Mouse (Mus musculus) limb, embryonic 10.5 days (tissue): ENCODE data around the gene Enho. TPM values are rescaled to one million over a fixed set of nuclear protein-coding genes. Genes with fewer than 3 reads are reported as not detected.

Experiments
- DNase-seq: peaks from one replicate; pipeline ENCODE4 v3.0.0-alpha.2; 2017; ENCODE audit warnings: low spot score
- H3K27ac ChIP-seq: fragments of 300-500 bp; sonication (generic); 2 replicates; pipeline ENCODE4 v1.5.1; 2016; ENCODE audit warnings: mild to moderate bottlenecking
- H3K27me3 ChIP-seq: fragments of 300-500 bp; sonication (generic); 2 replicates; pipeline ENCODE4 v1.6.1; 2016; ENCODE audit warnings: low read depth, mild to moderate bottlenecking; ENCODE audit not compliant: poor library complexity, severe bottlenecking
- H3K36me3 ChIP-seq: fragments of 300-500 bp; sonication (generic); 2 replicates; pipeline ENCODE4 v1.6.1; 2016; ENCODE audit warnings: mild to moderate bottlenecking, moderate library complexity
- H3K4me1 ChIP-seq: fragments of 300-500 bp; sonication (generic); 2 replicates; pipeline ENCODE4 v1.6.1; 2016
- H3K4me3 ChIP-seq: fragments of 300-500 bp; sonication (generic); 2 replicates; pipeline ENCODE4 v1.5.1; 2016; ENCODE audit warnings: mild to moderate bottlenecking, moderate library complexity
- H3K9me3 ChIP-seq: fragments of 300-500 bp; sonication (generic); replicated peaks from 2 replicates; pipeline ENCODE4 v1.6.1; 2016; ENCODE audit warnings: mild to moderate bottlenecking
- WGBS: fragments of 180-500 bp; shearing (Covaris S2); methylation state at CpG from one replicate; pipeline ENCODE4 v1.1.7; 2016; 5-methylcytosine and 5-hydroxymethylcytosine counted together
- polyA plus RNA-seq: library from polyadenylated mRNA; unstranded; fragments of >200 nt; fragmentation: Nextera tagmentation; extraction: Ambion mirVana; gene quantifications from 2 replicates; pipeline ENCODE4 v1.2.1, GENCODE M21; 2016

The Enho gene
- polyA plus RNA-seq, 1 experiment from 2014 or later = 24.2 TPM

- DNase-seq = no peak
- WGBS = 95% methylated on average over 10 of the region's 10 CpGs
Observed at GRCm38 (mm10) chr4:41638186-41638731, 1.9 kb downstream of the Enho start.

GRCm38 (mm10) chr4:41636882-41637635 is 3.1 kb downstream of the Enho start:
- 76% methylated on average over 10 of the region's 10 CpGs for WGBS
- H3K27ac ChIP-seq = peak overlapping the region; percentile 70
- peaks cover 40% of the 10 kb centered on the region for H3K27me3 ChIP-seq
- H3K36me3 ChIP-seq = peaks cover 9% of the 10 kb centered on the region
- H3K4me1 ChIP-seq = peaks cover 84% of the 10 kb centered on the region
- H3K4me3 ChIP-seq = no peak overlapping the region
- DNase-seq = no peak
- no peaks in the 10 kb centered on the region for H3K9me3 ChIP-seq

More at GRCm38 (mm10) chr4:41638186-41638731, 1.9 kb downstream of the Enho start:
- H3K36me3 ChIP-seq = peaks cover 9% of the 10 kb centered on the region
- no peaks in the 10 kb centered on the region for H3K9me3 ChIP-seq
- no peak overlapping the region for H3K4me3 ChIP-seq
- peaks cover 72% of the 10 kb centered on the region for H3K4me1 ChIP-seq
- H3K27me3 ChIP-seq = peaks cover 36% of the 10 kb centered on the region
- peak overlapping the region; percentile 94; the same call in 1 of the 2 replicates for H3K27ac ChIP-seq

GRCm38 (mm10) chr4:41636366-41636765 is 3.8 kb downstream of the Enho start:
- peaks cover 47% of the 10 kb centered on the region for H3K27me3 ChIP-seq
- DNase-seq = no peak
- WGBS = 12% methylated on average over 7 of the region's 7 CpGs
- H3K4me1 ChIP-seq = peaks cover 91% of the 10 kb centered on the region
- no peaks in the 10 kb centered on the region for H3K9me3 ChIP-seq
- H3K4me3 ChIP-seq = peak overlapping the region; percentile 22; the same call in 1 of the 2 replicates
- H3K36me3 ChIP-seq = peaks cover 9% of the 10 kb centered on the region
- peak overlapping the region; percentile 70 for H3K27ac ChIP-seq

GRCm38 (mm10) chr4:41635906-41636305 is 4.2 kb downstream of the Enho start:
- DNase-seq = peak; percentile 80
- Histone ChIP-seq H3K9me3 (no peaks in the 10 kb centered on the region), H3K4me3 (peak overlapping the region; percentile 22), H3K4me1 (peaks cover 95% of the 10 kb centered on the region), H3K27me3 (peaks cover 51% of the 10 kb centered on the region), H3K36me3 (peaks cover 9% of the 10 kb centered on the region), H3K27ac (peak overlapping the region; percentile 70)
- 40% methylated on average over 2 of the region's 2 CpGs for WGBS

GRCm38 (mm10) chr4:41635224-41635623 is 4.9 kb downstream of the Enho start:
- no peak for DNase-seq
- Histone ChIP-seq H3K4me1 (peaks cover 97% of the 10 kb centered on the region), H3K9me3 (no peaks in the 10 kb centered on the region), H3K27ac (peak overlapping the region; percentile 70), H3K4me3 (0 out of 2 replicates have a peak overlapping the region, but pooled peaks have one; percentile 22), H3K36me3 (peaks cover 9% of the 10 kb centered on the region), H3K27me3 (peaks cover 57% of the 10 kb centered on the region)
- 70% methylated on average over 8 of the region's 8 CpGs for WGBS

GRCm38 (mm10) chr4:41634631-41635030 is 5.5 kb downstream of the Enho start:
- DNase-seq = no peak
- Histone ChIP-seq H3K27ac (peak overlapping the region; percentile 70; the same call in 1 of the 2 replicates), H3K4me1 (peaks cover 99% of the 10 kb centered on the region), H3K36me3 (peaks cover 9% of the 10 kb centered on the region), H3K4me3 (no peak overlapping the region), H3K9me3 (no peaks in the 10 kb centered on the region), H3K27me3 (peaks cover 62% of the 10 kb centered on the region)
- 91% methylated on average over 8 of the region's 8 CpGs for WGBS

- Histone ChIP-seq H3K4me3 (no peak overlapping the region), H3K4me1 (peaks cover 99% of the 10 kb centered on the region), H3K9me3 (no peaks in the 10 kb centered on the region), H3K36me3 (peaks cover 7% of the 10 kb centered on the region), H3K27me3 (peaks cover 53% of the 10 kb centered on the region), H3K27ac (no peak overlapping the region)
- WGBS = 77% methylated on average over 9 of the region's 9 CpGs
- DNase-seq = no peak
Observed at GRCm38 (mm10) chr4:41633001-41633400, 7.1 kb downstream of the Enho start.

GRCm38 (mm10) chr4:41631390-41631789 is 8.7 kb downstream of the Enho start:
- peaks cover 50% of the 10 kb centered on the region for H3K27me3 ChIP-seq
- H3K4me1 ChIP-seq = peaks cover 97% of the 10 kb centered on the region
- WGBS = 2% methylated on average over 11 of the region's 11 CpGs
- H3K9me3 ChIP-seq = no peaks in the 10 kb centered on the region
- peak overlapping the region; percentile 78 for H3K27ac ChIP-seq
- peak overlapping the region; percentile 29 for H3K4me3 ChIP-seq
- no peaks in the 10 kb centered on the region for H3K36me3 ChIP-seq
- DNase-seq = peak; percentile 58

GRCm38 (mm10) chr4:41630196-41630595 is 9.9 kb downstream of the Enho start:
- DNase-seq = no peak
- H3K27me3 ChIP-seq = peaks cover 58% of the 10 kb centered on the region
- peak overlapping the region; percentile 78 for H3K27ac ChIP-seq
- H3K4me3 ChIP-seq = 0 out of 2 replicates have a peak overlapping the region, but pooled peaks have one; percentile 6
- H3K36me3 ChIP-seq = no peaks in the 10 kb centered on the region
- peaks cover 91% of the 10 kb centered on the region for H3K4me1 ChIP-seq
- H3K9me3 ChIP-seq = no peaks in the 10 kb centered on the region
- WGBS = 26% methylated on average over 6 of the region's 6 CpGs

- peak overlapping the region; percentile 28 for H3K4me3 ChIP-seq
- H3K9me3 ChIP-seq = no peaks in the 10 kb centered on the region
- H3K27me3 ChIP-seq = peaks cover 60% of the 10 kb centered on the region
- WGBS = 3% methylated on average over 8 of the region's 8 CpGs
- no peaks in the 10 kb centered on the region for H3K36me3 ChIP-seq
- DNase-seq = peak; percentile 71
- peak overlapping the region; percentile 83 for H3K27ac ChIP-seq
- peaks cover 77% of the 10 kb centered on the region for H3K4me1 ChIP-seq
Observed at GRCm38 (mm10) chr4:41628202-41628927, 11.8 kb downstream of the Enho start.

GRCm38 (mm10) chr4:41622071-41622470 is 18.1 kb downstream of the Enho start:
- Histone ChIP-seq H3K9me3 (no peaks in the 10 kb centered on the region), H3K36me3 (no peaks in the 10 kb centered on the region), H3K4me1 (peaks cover 34% of the 10 kb centered on the region), H3K4me3 (no peak overlapping the region), H3K27ac (no peak overlapping the region), H3K27me3 (peaks cover 73% of the 10 kb centered on the region)
- no peak for DNase-seq
- 87% methylated on average over 14 of the region's 14 CpGs for WGBS

GRCm38 (mm10) chr4:41618916-41619746 is 21.0 kb downstream of the Enho start:
- no peak overlapping the region for H3K27ac ChIP-seq
- H3K9me3 ChIP-seq = no peaks in the 10 kb centered on the region
- no peaks in the 10 kb centered on the region for H3K36me3 ChIP-seq
- DNase-seq = no peak
- peaks cover 23% of the 10 kb centered on the region for H3K4me1 ChIP-seq
- peaks cover 79% of the 10 kb centered on the region for H3K27me3 ChIP-seq
- no peak overlapping the region for H3K4me3 ChIP-seq
- WGBS = 55% methylated on average over 12 of the region's 12 CpGs
